Mouse (Mus musculus): ENCODE results near the gene Adora2a.
"Not testable (repeated sequence)": the region's sequence is repeated elsewhere in the genome, so short reads cannot be mapped to it uniquely, and the experiment has no call there.

Adora2a gene

GRCm38 (mm10) chr10:75316872-75316907, at the start of gene Adora2a:
Gene Adora2a, plus strand, starts transcription at chr10:75316877.
- no peak for DNase-seq (ENCODE audit: low spot score)

- DNase-seq (ENCODE audit: low spot score): no peak
Measured at GRCm38 (mm10) chr10:75273020-75273419, 43.7 kb upstream of the Adora2a start.

GRCm38 (mm10) chr10:75276427-75277013, 40.2 kb upstream of the Adora2a start:
- no peak for DNase-seq (ENCODE audit: low spot score)

GRCm38 (mm10) chr10:75277501-75277900, 39.2 kb upstream of the Adora2a start:
- DNase-seq (ENCODE audit: low spot score): peak; percentile 45

- DNase-seq (ENCODE audit: low spot score): no peak
Measured at GRCm38 (mm10) chr10:75282648-75283047, 34.0 kb upstream of the Adora2a start.

- DNase-seq (ENCODE audit: low spot score): no peak
Measured at GRCm38 (mm10) chr10:75283821-75284220, 32.9 kb upstream of the Adora2a start.

GRCm38 (mm10) chr10:75288579-75288978, 28.1 kb upstream of the Adora2a start:
- no peak for DNase-seq (ENCODE audit: low spot score)

- DNase-seq (ENCODE audit: low spot score): no peak
Measured at GRCm38 (mm10) chr10:75289392-75289791, 27.3 kb upstream of the Adora2a start.

- DNase-seq (ENCODE audit: low spot score): no peak
Measured at GRCm38 (mm10) chr10:75290650-75291049, 26.0 kb upstream of the Adora2a start.

- no peak for DNase-seq (ENCODE audit: low spot score)
Measured at GRCm38 (mm10) chr10:75291338-75291737, 25.3 kb upstream of the Adora2a start.

GRCm38 (mm10) chr10:75292206-75292605, 24.5 kb upstream of the Adora2a start:
- DNase-seq (ENCODE audit: low spot score): not testable (repeated sequence)

GRCm38 (mm10) chr10:75293288-75293687, 23.4 kb upstream of the Adora2a start:
- no peak for DNase-seq (ENCODE audit: low spot score)

- no peak for DNase-seq (ENCODE audit: low spot score)
Measured at GRCm38 (mm10) chr10:75294362-75294761, 22.3 kb upstream of the Adora2a start.

- no peak for DNase-seq (ENCODE audit: low spot score)
Measured at GRCm38 (mm10) chr10:75294926-75295325, 21.8 kb upstream of the Adora2a start.

GRCm38 (mm10) chr10:75298608-75299007, 18.1 kb upstream of the Adora2a start:
- DNase-seq (ENCODE audit: low spot score): no peak

- DNase-seq (ENCODE audit: low spot score): no peak
Measured at GRCm38 (mm10) chr10:75299785-75300418, 16.8 kb upstream of the Adora2a start.

- no peak for DNase-seq (ENCODE audit: low spot score)
Measured at GRCm38 (mm10) chr10:75301195-75301806, 15.4 kb upstream of the Adora2a start.

GRCm38 (mm10) chr10:75301937-75302336, 14.7 kb upstream of the Adora2a start:
- no peak for DNase-seq (ENCODE audit: low spot score)

- no peak for DNase-seq (ENCODE audit: low spot score)
Measured at GRCm38 (mm10) chr10:75302536-75302935, 14.1 kb upstream of the Adora2a start.

- DNase-seq (ENCODE audit: low spot score): no peak
Measured at GRCm38 (mm10) chr10:75303324-75304048, 13.2 kb upstream of the Adora2a start.

GRCm38 (mm10) chr10:75304049-75304405, 12.7 kb upstream of the Adora2a start:
- DNase-seq (ENCODE audit: low spot score): no peak

GRCm38 (mm10) chr10:75304413-75304812, 12.3 kb upstream of the Adora2a start:
- DNase-seq (ENCODE audit: low spot score): no peak

GRCm38 (mm10) chr10:75307130-75307529, 9.5 kb upstream of the Adora2a start:
- DNase-seq (ENCODE audit: low spot score): no peak

GRCm38 (mm10) chr10:75312361-75312760, 4.3 kb upstream of the Adora2a start:
- DNase-seq (ENCODE audit: low spot score): no peak

Measured in retina, embryonic 14.5 days (tissue).